In genomic region chr5:36564530-36564929, GRCm38 (mm10) we compare ENCODE assay signal across 34 mouse cellular contexts. TPM values are rescaled to one million over a fixed set of nuclear protein-coding genes. Genes with fewer than 3 reads are reported as not detected.
A peak's percentile ranks its signal among the peaks of the same experiment; 100 is the strongest.
DNase-seq lines count a peak whose midpoint lies in the region; ATAC-seq and TF ChIP-seq lines count a peak whose summit lies in the region.
"Had no signal": no experiment of that assay in that cellular context is flagged by ENCODE, and none has a peak within 500 bp of the region (broad histone marks: within the 10 kb centered on the region; RNA-seq: fewer than 3 reads in every experiment).

No protein-coding gene starts in this region.

- no peak overlapping the region; the same call in 1 of the 2 replicates for H3K4me2 ChIP-seq in liver, embryonic 11.5 days
- no peak overlapping the region for H3K4me2 ChIP-seq in midbrain, embryonic 11.5 days
- H3K4me2 ChIP-seq in forebrain, embryonic 14.5 days (ENCODE audit: low read length), result no peak overlapping the region
- H3K4me2 ChIP-seq: embryonic facial prominence, embryonic 13.5 days; forebrain, embryonic 13.5 days; heart, embryonic 13.5 days; hindbrain, embryonic 15.5 days; midbrain, embryonic 13.5 days; neural tube, embryonic 15.5 days had no signal

- 48% methylated on average over 9 of the region's 9 CpGs for WGBS in liver, embryonic 11.5 days
- 72% methylated on average over 9 of the region's 9 CpGs for WGBS in macrophage (ENCODE audit: missing documents)
- 91% methylated on average over 9 of the region's 9 CpGs for WGBS in midbrain, embryonic 11.5 days
- WGBS in forebrain, embryonic 14.5 days, result 95% methylated on average over 9 of the region's 9 CpGs

- no peak for DNase-seq in layer of hippocampus, adult 2 months (ENCODE audit: low spot score in 2 of 2)
- no peak for DNase-seq in layer of hippocampus, postnatal 25 days (ENCODE audit: extremely low spot score in 1 of 2, low spot score in 1 of 2)
- peak; percentile 77 for DNase-seq in MEL-GATA-1-ER (ENCODE audit: extremely low read depth, low read depth)
- DNase-seq in liver, embryonic 11.5 days (ENCODE audit: low spot score), result no peak
- DNase-seq in midbrain, embryonic 11.5 days (ENCODE audit: low spot score, missing footprints), result no peak
- no peak for DNase-seq in forebrain, embryonic 14.5 days (ENCODE audit: low spot score)
- DNase-seq: adrenal gland, adult 2 months; adrenal gland, postnatal 36 days; cerebellum, adult 11 months; cerebellum, adult 9-11 months; gastrocnemius, postnatal 36 days; heart, postnatal 10 days; kidney, adult 11 months; kidney, postnatal 14 days; left cerebral cortex, postnatal 4 days; lung, adult 18-20 months; lung, postnatal 4 days; right cerebral cortex, postnatal 4 days; thymus, adult 18-20 months; thymus, postnatal 25 days had no signal

- no peaks in the 10 kb centered on the region for H3K27me3 ChIP-seq in liver, embryonic 11.5 days (replicated peaks; ENCODE audit: control insufficient read depth, insufficient read depth, low read length)
- no peaks in the 10 kb centered on the region for H3K27me3 ChIP-seq in midbrain, embryonic 11.5 days (ENCODE audit: control insufficient read depth, insufficient read depth, low read length)
- H3K27me3 ChIP-seq in forebrain, embryonic 14.5 days (replicated peaks; ENCODE audit: control insufficient read depth, insufficient read depth, low read length), result no peaks in the 10 kb centered on the region
- H3K27me3 ChIP-seq: embryonic facial prominence, embryonic 13.5 days; forebrain, embryonic 13.5 days; heart, embryonic 13.5 days; hindbrain, embryonic 15.5 days; midbrain, embryonic 13.5 days; neural tube, embryonic 15.5 days had no signal

- no peak for TF ChIP-seq CTCF in layer of hippocampus, adult 2 months (conservative IDR thresholded peaks at IDR 0.05)

- peaks cover 94% of the 10 kb centered on the region for H3K79me2 ChIP-seq in macrophage (ENCODE audit: inconsistent target)

- ATAC-seq in liver, embryonic 11.5 days (replicated peaks; ENCODE audit: low FRiP score), result peak; percentile 77
- ATAC-seq in cerebellum, adult (ENCODE audit: insufficient number of reproducible peaks, low FRiP score, low TSS enrichment), result no peak
- no peak for ATAC-seq in midbrain, embryonic 11.5 days (ENCODE audit: low FRiP score)
- ATAC-seq in forebrain, embryonic 14.5 days, result no peak
- ATAC-seq: activated CD4-positive, CD25-positive, alpha-beta regulatory T cell, adult 4 months; CD4-positive, CD25-positive, alpha-beta regulatory T cell, adult 4 months; forebrain, embryonic 13.5 days; inflammation-experienced regulatory T-cells, adult 6 months; midbrain, embryonic 13.5 days had no signal

- H3K36me3 ChIP-seq in liver, embryonic 11.5 days (ENCODE audit: control insufficient read depth, insufficient read depth, low read length), result no peaks in the 10 kb centered on the region
- H3K36me3 ChIP-seq in macrophage (ENCODE audit: inconsistent target), result peaks cover 17% of the 10 kb centered on the region; the same call in 1 of the 2 replicates
- H3K36me3 ChIP-seq in midbrain, embryonic 11.5 days (ENCODE audit: control insufficient read depth, insufficient read depth, low read length), result no peaks in the 10 kb centered on the region
- no peaks in the 10 kb centered on the region for H3K36me3 ChIP-seq in forebrain, embryonic 14.5 days (ENCODE audit: control insufficient read depth, insufficient read depth, low read length)
- H3K36me3 ChIP-seq: embryonic facial prominence, embryonic 13.5 days; heart, embryonic 13.5 days; hindbrain, embryonic 10.5 days; hindbrain, embryonic 15.5 days; midbrain, embryonic 13.5 days; neural tube, embryonic 15.5 days had no signal

- H3K9me3 ChIP-seq in liver, embryonic 11.5 days (ENCODE audit: control insufficient read depth, low read length), result no peaks in the 10 kb centered on the region
- H3K9me3 ChIP-seq in midbrain, embryonic 11.5 days (ENCODE audit: control insufficient read depth, low read length), result no peaks in the 10 kb centered on the region
- H3K9me3 ChIP-seq in forebrain, embryonic 14.5 days (replicated peaks; ENCODE audit: control insufficient read depth, low read length), result no peaks in the 10 kb centered on the region
- H3K9me3 ChIP-seq: embryonic facial prominence, embryonic 13.5 days; forebrain, embryonic 13.5 days; heart, embryonic 13.5 days; hindbrain, embryonic 10.5 days; hindbrain, embryonic 15.5 days; midbrain, embryonic 13.5 days; neural tube, embryonic 15.5 days had no signal

- H3K9ac ChIP-seq in liver, embryonic 11.5 days (ENCODE audit: low read depth, low read length), result no peak overlapping the region
- H3K9ac ChIP-seq in midbrain, embryonic 11.5 days (ENCODE audit: low read length), result no peak overlapping the region
- H3K9ac ChIP-seq in forebrain, embryonic 14.5 days (ENCODE audit: low read length), result no peak overlapping the region
- H3K9ac ChIP-seq: embryonic facial prominence, embryonic 13.5 days; forebrain, embryonic 13.5 days; heart, embryonic 13.5 days; hindbrain, embryonic 15.5 days; midbrain, embryonic 13.5 days; neural tube, embryonic 15.5 days had no signal

- H3K4me1 ChIP-seq in liver, embryonic 11.5 days (replicated peaks; ENCODE audit: control insufficient read depth, insufficient read depth, low read length), result peaks cover 41% of the 10 kb centered on the region
- H3K4me1 ChIP-seq in midbrain, embryonic 11.5 days (ENCODE audit: control insufficient read depth, insufficient read depth, low read length), result no peaks in the 10 kb centered on the region; the same call in 1 of the 2 replicates
- H3K4me1 ChIP-seq in forebrain, embryonic 14.5 days (ENCODE audit: control insufficient read depth, insufficient read depth, low read length), result no peaks in the 10 kb centered on the region

- peak overlapping the region; percentile 69 for H3K27ac ChIP-seq in layer of hippocampus, adult 2 months
- H3K27ac ChIP-seq in liver, embryonic 11.5 days (ENCODE audit: low read depth, low read length), result no peak overlapping the region
- peak overlapping the region; percentile 97 for H3K27ac ChIP-seq in macrophage
- no peak overlapping the region for H3K27ac ChIP-seq in midbrain, embryonic 11.5 days (ENCODE audit: low read depth, low read length)
- no peak overlapping the region for H3K27ac ChIP-seq in forebrain, embryonic 14.5 days (ENCODE audit: low read depth, low read length)
- H3K27ac ChIP-seq: embryonic facial prominence, embryonic 13.5 days; forebrain, embryonic 13.5 days; heart, embryonic 13.5 days; hindbrain, embryonic 10.5 days; hindbrain, embryonic 15.5 days; midbrain, embryonic 13.5 days; neural tube, embryonic 15.5 days; stomach, postnatal 0 days had no signal

- no peak overlapping the region for H3K4me3 ChIP-seq in layer of hippocampus, adult 2 months
- no peak overlapping the region for H3K4me3 ChIP-seq in liver, embryonic 11.5 days (ENCODE audit: low read depth, low read length)
- no peak overlapping the region for H3K4me3 ChIP-seq in macrophage (ENCODE audit: inconsistent target)
- H3K4me3 ChIP-seq in midbrain, embryonic 11.5 days (ENCODE audit: low read depth, low read length), result no peak overlapping the region
- no peak overlapping the region for H3K4me3 ChIP-seq in forebrain, embryonic 14.5 days (ENCODE audit: low read depth, low read length)
- H3K4me3 ChIP-seq: embryonic facial prominence, embryonic 13.5 days; erythroblast, embryonic 14.5 days; forebrain, embryonic 13.5 days; heart, embryonic 13.5 days; hindbrain, embryonic 10.5 days; hindbrain, embryonic 15.5 days; midbrain, embryonic 13.5 days; neural tube, embryonic 15.5 days had no signal

RNA-seq across cellular contexts. Expression of gene Tbc1d14, which starts 28.5 kb away (rescaled TPM):
- total RNA-seq in layer of hippocampus, adult 2 months (2021), result 100 to 1,000 TPM; 101 to 105 TPM
- total RNA-seq in layer of hippocampus, postnatal 25 days (2021), result 100 to 1,000 TPM in 1 of 2 experiments, 10 to 100 TPM in 1; 92.4 to 104 TPM
- 26.0 and 30.2 TPM in 2 replicates for polyA plus RNA-seq in liver, embryonic 11.5 days (2014; fragmentation: Nextera tagmentation; extraction: Ambion mirVana)
- total RNA-seq in macrophage (2018; cell fraction: chromatin; rRNA removed), result 100 to 1,000 TPM in 19 of 26 experiments, 10 to 100 TPM in 7; 43.9 to 352 (median 164) TPM
- total RNA-seq in macrophage (2018; cell fraction: cytosol; rRNA removed), result 10 to 100 TPM; 14.6 to 67.9 (median 47.5) TPM
- total RNA-seq in macrophage (2018; cell fraction: nucleus; rRNA removed), result 100 to 1,000 TPM in 14 of 26 experiments, 10 to 100 TPM in 12; 28.4 to 157 (median 105) TPM
- 22.5 to 38.4 TPM (median 36.0 TPM) in 3 replicates for polyA plus RNA-seq in macrophage (2018)
- polyA plus RNA-seq in midbrain, embryonic 11.5 days (2014; fragmentation: Nextera tagmentation; extraction: Ambion mirVana), result 41.2 TPM in 2 replicates
- 92.7 and 114 TPM in 2 replicates for polyA plus RNA-seq in forebrain, embryonic 14.5 days (2014; fragmentation: Nextera tagmentation; extraction: Ambion mirVana)

Comparison
In these comparisons a context has a peak if more than half of its experiments do, and no peak if none do; other contexts are left out.
1. H3K27ac ChIP-seq: peak in layer of hippocampus, adult 2 months (single experiment) and macrophage (single experiment); none in liver, embryonic 11.5 days (single experiment), midbrain, embryonic 11.5 days (single experiment) and forebrain, embryonic 14.5 days (single experiment).